Mouse (Mus musculus) bone marrow macrophage, adult 2 months (primary cell): ENCODE results near the gene Irak1.

Source experiments
- CTCF ChIP-seq: IDR thresholded peaks from 2 replicates; pipeline ENCODE4 v1.5.1; 2012; ENCODE audit warnings: low read depth, mild to moderate bottlenecking, low read length, moderate library complexity
- POLR2A ChIP-seq: IDR thresholded peaks from 2 replicates; pipeline ENCODE4 v1.6.1; 2012; ENCODE audit warnings: mild to moderate bottlenecking, low read depth, low read length, borderline replicate concordance

- TF ChIP-seq POLR2A (no peak), CTCF (no peak)
Observed at GRCm38 (mm10) chrX:74037702-74038375, 14.1 kb upstream of the Irak1 start.
